Mouse (Mus musculus) embryonic fibroblast, embryonic 13.5 days (primary cell): ENCODE measurements around the gene Sik3. TPM values are rescaled to one million over a fixed set of nuclear protein-coding genes. Genes with fewer than 3 reads are reported as not detected.
A peak's percentile ranks its signal among the peaks of the same experiment; 100 is the strongest.

Experiments used
- H3K27ac ChIP-seq: 2 replicates; pipeline ENCODE4 v1.5.1; 2012; ENCODE audit warnings: low read length, control low read depth, inconsistent platforms; ENCODE audit not compliant: insufficient read depth
- H3K4me1 ChIP-seq: 2 replicates; pipeline ENCODE4 v1.6.1; 2011; ENCODE audit warnings: low read length; ENCODE audit not compliant: control insufficient read depth, insufficient read depth
- H3K4me3 ChIP-seq: 2 replicates; pipeline ENCODE4 v1.5.1; 2011; ENCODE audit warnings: mild to moderate bottlenecking, control low read depth, low read length; ENCODE audit not compliant: insufficient read depth
- CTCF ChIP-seq: IDR thresholded peaks from 2 replicates; pipeline ENCODE4 v1.5.1; 2011; ENCODE audit warnings: mild to moderate bottlenecking, control low read depth, low read length, moderate library complexity, borderline replicate concordance; ENCODE audit not compliant: insufficient read depth
- POLR2A ChIP-seq: IDR thresholded peaks from 2 replicates; pipeline ENCODE4 v1.6.1; 2011; ENCODE audit warnings: low read depth, mild to moderate bottlenecking, control low read depth, low read length, moderate library complexity
- polyA plus RNA-seq: library from polyadenylated mRNA; stranded (reverse); fragments of >200 nt; gene quantifications from 2 replicates; pipeline ENCODE4 v1.2.4, GENCODE M21; 2011; ENCODE audit warnings: low read depth; ENCODE audit not compliant: missing spikeins, insufficient read length

The Sik3 gene
- polyA plus RNA-seq, 1 experiment: 37.7 TPM

DNA sequence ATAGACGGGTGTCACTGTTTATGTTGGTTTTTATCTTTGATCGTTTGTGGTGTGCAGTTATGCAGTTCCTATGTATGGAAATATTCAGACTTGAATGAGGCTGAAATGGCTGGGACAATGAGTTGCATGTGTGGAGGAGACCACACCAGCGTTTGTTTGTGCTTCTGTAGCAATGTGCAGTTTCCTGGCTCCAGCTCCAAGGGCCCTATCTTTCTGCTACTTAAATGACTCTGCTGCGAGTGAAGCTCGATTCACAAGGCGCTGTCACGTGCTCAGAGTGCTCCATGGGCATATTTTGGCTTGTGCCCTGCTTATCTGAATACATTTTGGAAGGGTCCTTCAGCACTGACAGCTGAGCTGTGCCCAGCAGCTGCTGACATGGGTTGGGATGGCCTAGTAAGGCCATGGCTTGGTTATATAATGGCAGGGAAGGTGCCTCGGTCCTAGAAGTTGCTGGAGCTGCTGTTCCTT lies 2.5 kb downstream of the Sik3 start:
- TF ChIP-seq CTCF (no peak), POLR2A (no peak)
- Histone ChIP-seq H3K4me1 (peaks cover 25% of the 10 kb centered on the region), H3K27ac (no peak overlapping the region), H3K4me3 (no peak overlapping the region)

DNA sequence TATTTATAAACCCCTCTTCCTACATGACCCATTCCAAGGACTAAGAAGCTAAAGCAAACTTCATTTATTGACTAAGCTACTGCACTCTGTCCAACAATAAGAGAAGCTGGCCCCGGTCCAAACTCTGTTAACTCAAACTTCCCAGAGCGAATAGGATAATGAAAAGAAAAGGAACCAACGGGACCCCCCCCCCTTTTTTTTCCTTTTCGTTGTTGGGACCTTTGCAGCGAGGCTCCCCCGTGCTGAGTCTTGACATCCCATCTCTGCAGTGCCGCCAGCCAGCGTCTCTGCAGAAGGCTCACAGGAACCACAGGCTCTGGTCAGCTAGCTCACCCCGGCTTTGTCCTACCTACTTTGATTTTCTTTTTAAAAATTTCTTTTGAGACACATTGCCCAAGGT lies 3.2 kb downstream of the Sik3 start:
- no peak for TF ChIP-seq CTCF
- no peak for TF ChIP-seq POLR2A
- Histone ChIP-seq H3K27ac (no peak overlapping the region), H3K4me3 (no peak overlapping the region), H3K4me1 (peaks cover 25% of the 10 kb centered on the region)

DNA sequence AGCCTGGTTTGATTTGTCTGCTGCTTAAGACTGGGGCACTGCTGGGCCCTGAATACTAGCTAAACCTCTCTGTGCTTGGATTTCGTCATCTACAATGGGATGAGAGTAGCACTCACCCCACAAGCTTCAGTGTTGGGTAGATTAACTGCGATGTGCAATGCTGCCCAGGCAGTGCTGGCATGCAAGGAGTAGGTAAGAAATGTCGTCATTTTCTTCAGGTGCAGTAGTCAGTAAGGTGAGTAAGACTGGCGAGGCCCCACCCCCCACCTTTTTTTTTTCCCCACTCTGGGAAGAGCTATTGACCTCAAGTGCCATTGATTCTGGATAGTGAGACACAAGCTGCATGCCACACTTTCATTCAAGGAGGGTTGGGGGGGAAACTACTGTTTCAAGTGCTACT lies 3.8 kb downstream of the Sik3 start:
- peaks cover 19% of the 10 kb centered on the region for H3K4me1 ChIP-seq
- H3K4me3 ChIP-seq: no peak overlapping the region
- H3K27ac ChIP-seq: no peak overlapping the region
- TF ChIP-seq POLR2A (no peak), CTCF (no peak)

DNA sequence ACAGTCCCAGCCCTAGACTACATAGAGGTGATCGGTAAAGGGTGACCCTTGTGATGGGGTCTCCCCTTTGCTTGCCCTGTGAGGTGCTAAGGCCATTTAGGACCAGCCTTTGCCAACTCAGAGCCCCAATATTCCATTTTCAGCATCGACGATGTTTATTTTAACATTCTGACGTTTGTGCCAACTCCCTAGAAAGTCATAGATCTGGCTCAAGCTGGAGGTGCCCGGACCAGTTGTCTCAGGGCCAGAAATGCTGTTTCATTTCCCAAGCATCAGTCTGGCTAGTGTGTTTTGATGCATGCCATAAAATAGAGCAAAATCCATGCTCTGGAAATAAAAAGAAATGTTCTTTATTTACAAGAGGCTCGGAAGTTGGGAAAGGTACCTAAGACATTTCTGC lies 5.7 kb downstream of the Sik3 start:
- no peak overlapping the region for H3K4me3 ChIP-seq
- peaks cover 15% of the 10 kb centered on the region for H3K4me1 ChIP-seq
- peak overlapping the region; percentile 5; the same call in 1 of the 2 replicates for H3K27ac ChIP-seq
- TF ChIP-seq POLR2A (no peak), CTCF (no peak)

DNA sequence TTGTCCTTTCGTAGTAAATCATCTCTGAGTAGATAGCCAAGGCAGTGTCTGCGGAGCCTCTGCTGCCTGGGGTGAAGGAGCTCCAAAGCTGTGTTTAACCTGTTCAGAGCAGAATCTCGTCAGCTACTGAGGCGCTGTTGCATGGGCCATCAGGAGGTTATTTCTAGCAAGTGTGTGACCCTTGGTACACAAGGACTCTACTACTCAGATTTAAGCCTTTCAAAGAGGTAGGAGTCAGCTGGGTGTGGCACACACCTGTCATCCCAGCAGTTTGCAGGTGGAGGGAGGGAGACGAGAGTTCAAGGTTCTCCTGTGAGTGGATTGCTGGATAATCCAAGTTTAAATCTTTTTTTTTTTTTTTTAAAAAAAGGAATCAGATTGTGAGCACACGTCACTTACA lies 7.4 kb downstream of the Sik3 start:
- Histone ChIP-seq H3K27ac (no peak overlapping the region), H3K4me3 (no peak overlapping the region), H3K4me1 (peaks cover 14% of the 10 kb centered on the region)
- no peak for TF ChIP-seq CTCF
- TF ChIP-seq POLR2A: no peak

DNA sequence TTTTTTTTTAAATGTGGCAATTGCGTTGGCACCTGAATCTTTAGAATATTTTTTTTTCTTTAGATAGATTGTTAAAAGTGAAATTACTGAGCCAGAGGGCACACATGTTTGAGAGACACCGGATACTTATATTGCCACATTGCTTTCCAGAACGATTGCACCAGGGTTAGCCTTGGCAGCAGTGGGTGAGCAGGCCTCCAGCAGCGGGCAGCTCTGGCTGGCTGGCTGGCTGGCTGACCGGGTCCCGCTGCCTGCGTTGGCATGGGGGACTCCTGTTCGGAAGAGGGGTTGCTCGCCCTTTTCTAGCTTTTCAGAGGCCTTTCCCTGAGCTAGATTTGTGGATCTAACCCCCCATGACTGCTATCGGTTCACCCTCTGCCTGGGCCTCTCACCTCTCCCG lies 11.0 kb downstream of the Sik3 start:
- TF ChIP-seq CTCF (no peak), POLR2A (no peak)
- peaks cover 3% of the 10 kb centered on the region; the same call in 1 of the 2 replicates for H3K4me1 ChIP-seq
- no peak overlapping the region for H3K27ac ChIP-seq
- H3K4me3 ChIP-seq: no peak overlapping the region

DNA sequence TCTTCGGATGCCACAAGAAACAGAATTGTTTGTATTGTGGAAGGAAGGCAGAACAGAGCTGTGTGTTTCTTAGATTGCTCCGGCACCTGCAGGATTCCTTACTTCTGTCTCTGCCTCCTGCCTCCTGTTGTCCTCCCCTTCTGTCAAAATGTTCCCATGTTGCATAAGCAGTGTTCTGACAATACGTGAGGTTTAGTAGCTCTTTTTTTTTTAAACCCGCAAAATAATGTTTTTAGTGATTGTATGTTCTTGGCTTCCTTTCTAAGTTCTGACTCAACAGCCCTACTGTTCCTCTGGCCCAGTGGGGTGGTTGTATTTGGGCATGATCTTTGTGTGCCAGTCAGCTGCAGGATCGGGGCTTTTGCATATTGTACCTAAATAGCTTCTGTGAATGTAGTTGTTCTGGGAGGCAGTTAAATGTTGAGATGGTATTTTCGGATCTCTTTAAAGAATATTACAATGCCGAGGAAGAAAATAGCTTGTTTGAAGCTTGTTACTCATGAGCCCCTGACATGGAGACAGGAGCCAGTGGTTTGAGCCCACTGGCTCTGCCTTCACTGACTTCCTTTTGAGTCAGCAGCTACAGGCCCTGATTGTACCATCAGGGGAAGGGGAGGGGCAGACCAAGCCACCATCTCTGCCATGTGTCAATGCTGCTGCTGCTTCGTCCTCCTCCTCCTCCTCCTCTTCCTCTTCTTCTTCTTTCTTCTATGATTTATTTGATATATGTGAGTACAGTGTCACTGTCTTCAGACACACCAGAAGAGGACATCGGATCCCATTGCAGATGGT lies 13.6 kb downstream of the Sik3 start:
- H3K4me1 ChIP-seq: peaks cover 12% of the 10 kb centered on the region
- H3K27ac ChIP-seq: no peak overlapping the region
- no peak for TF ChIP-seq CTCF
- TF ChIP-seq POLR2A: no peak
- no peak overlapping the region for H3K4me3 ChIP-seq

DNA sequence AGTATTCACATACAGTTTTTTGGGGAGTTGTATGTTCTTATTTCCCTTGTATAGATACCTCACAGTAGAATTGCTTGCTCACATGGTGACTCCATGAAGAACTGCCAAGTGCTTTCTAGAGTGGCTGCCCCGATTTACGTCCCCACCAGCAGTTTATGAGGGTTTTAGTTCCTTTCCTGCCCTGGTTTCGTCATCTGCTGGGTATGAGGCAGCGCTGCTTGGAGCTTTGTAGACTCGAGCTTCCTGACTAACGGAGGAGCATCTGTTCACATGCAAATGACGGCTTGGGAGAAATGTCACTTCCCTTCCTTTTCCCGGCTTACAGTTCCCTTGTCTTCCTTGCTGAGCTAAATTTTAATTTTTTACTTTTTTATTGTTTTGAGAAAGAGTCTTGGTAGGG lies 15.4 kb downstream of the Sik3 start:
- Histone ChIP-seq H3K27ac (0 out of 2 replicates have a peak overlapping the region, but pooled peaks have one; percentile 36), H3K4me3 (no peak overlapping the region), H3K4me1 (peaks cover 21% of the 10 kb centered on the region)

DNA sequence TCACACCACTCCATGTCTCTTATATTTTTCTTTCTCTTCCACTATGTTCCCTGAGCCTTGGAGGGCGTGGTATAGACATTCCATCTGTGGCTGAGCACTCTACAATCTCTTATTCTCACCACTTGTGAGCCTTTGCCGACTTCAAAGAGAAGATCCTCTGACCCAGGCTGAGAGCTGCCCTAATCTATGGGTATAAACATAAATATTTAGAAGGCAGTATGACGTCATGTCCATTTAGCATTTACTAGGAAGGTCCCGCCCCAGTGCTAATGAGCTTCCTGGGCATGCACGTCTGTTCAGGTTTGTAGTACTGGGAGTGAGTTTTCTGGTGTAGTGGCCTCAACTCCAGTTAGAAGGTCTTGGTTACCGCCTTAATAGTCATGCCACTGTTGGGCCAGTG lies 16.9 kb downstream of the Sik3 start:
- peaks cover 21% of the 10 kb centered on the region for H3K4me1 ChIP-seq
- no peak overlapping the region for H3K27ac ChIP-seq
- TF ChIP-seq CTCF (no peak), POLR2A (no peak)
- no peak overlapping the region for H3K4me3 ChIP-seq

More for the DNA sequence above, 15.4 kb downstream of the Sik3 start:
- TF ChIP-seq CTCF (no peak), POLR2A (no peak)

DNA sequence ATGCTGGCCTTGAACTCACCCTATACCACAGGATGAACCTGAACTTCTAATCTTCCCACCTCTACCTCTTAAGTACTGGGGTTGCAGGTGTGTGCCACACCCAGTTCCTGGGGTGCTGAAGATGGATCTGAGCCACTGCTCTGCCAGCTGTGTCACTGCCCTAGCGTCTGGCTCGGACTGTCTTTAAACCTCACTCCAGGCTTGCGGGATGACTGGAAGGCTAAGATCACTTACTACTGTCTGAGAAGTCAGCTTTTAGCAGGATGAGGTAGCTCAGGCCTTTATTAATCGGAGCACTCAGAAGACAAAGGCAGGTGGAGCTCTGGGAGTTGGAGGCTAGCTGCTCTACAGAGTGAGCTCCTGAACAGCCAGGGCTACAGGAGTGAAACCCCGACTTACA lies 17.6 kb downstream of the Sik3 start:
- Histone ChIP-seq H3K27ac (no peak overlapping the region), H3K4me1 (peaks cover 25% of the 10 kb centered on the region), H3K4me3 (no peak overlapping the region)
- TF ChIP-seq POLR2A (no peak), CTCF (no peak)

DNA sequence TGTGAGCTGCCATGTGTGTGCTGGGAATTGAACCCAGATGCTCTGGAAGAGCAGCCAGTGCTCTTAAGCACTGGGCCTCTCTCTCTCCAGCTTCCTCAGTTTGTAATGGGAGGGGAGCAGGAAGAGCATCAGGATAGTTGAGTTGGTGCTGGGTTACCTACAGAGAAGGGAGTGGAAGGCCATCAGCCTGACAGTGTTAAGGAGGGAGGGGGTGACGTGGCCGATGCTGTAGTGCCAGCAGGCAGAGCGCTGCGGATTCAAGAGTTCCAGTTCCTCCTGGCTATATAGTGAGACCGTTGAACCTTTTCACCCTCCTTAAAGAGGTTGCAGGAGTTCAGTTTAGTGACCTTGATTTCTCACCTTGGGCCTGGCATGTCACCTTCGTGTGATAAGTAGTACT lies 18.3 kb downstream of the Sik3 start:
- Histone ChIP-seq H3K4me1 (peaks cover 30% of the 10 kb centered on the region), H3K27ac (peak overlapping the region; percentile 43; the same call in 1 of the 2 replicates), H3K4me3 (no peak overlapping the region)
- TF ChIP-seq CTCF (no peak), POLR2A (no peak)
